Mouse (Mus musculus): ENCODE data around the gene Dph3. TPM values are rescaled to one million over a fixed set of nuclear protein-coding genes. Genes with fewer than 3 reads are reported as not detected.

The Dph3 gene
- polyA plus RNA-seq, 1 experiment from 2014 or later, result 95.7 TPM

- ATAC-seq (replicated peaks; ENCODE audit: insufficient number of reproducible peaks, low FRiP score, low TSS enrichment, low read depth), result no peak
- H3K27ac ChIP-seq (replicated peaks; ENCODE audit: low read depth, low read length), result no peak overlapping the region
- no peak for DNase-seq (ENCODE audit: low spot score)
- H3K27me3 ChIP-seq (ENCODE audit: control insufficient read depth, insufficient read depth, low read length), result no peaks in the 10 kb centered on the region
- H3K4me2 ChIP-seq (ENCODE audit: low read depth, low read length), result no peak overlapping the region
- H3K9ac ChIP-seq (replicated peaks; ENCODE audit: low read length), result no peak overlapping the region
- no peaks in the 10 kb centered on the region for H3K36me3 ChIP-seq (replicated peaks; ENCODE audit: control insufficient read depth, insufficient read depth, low read depth, low read length)
- 75% methylated on average over 5 of the region's 5 CpGs for WGBS
- H3K9me3 ChIP-seq (replicated peaks; ENCODE audit: control insufficient read depth, low read length), result no peaks in the 10 kb centered on the region
- H3K4me3 ChIP-seq (ENCODE audit: low read depth, low read length), result no peak overlapping the region
- H3K4me1 ChIP-seq (ENCODE audit: control insufficient read depth, insufficient read depth, low read length), result no peaks in the 10 kb centered on the region
These were observed 49.0 kb downstream of the Dph3 start for GRCm38 (mm10) chr14:32036482-32036881.

- no peaks in the 10 kb centered on the region for H3K36me3 ChIP-seq (replicated peaks; ENCODE audit: control insufficient read depth, insufficient read depth, low read depth, low read length)
- H3K27ac ChIP-seq (replicated peaks; ENCODE audit: low read depth, low read length), result no peak overlapping the region
- no peaks in the 10 kb centered on the region for H3K27me3 ChIP-seq (ENCODE audit: control insufficient read depth, insufficient read depth, low read length)
- WGBS, result 10% methylated on average over 4 of the region's 4 CpGs
- H3K9me3 ChIP-seq (replicated peaks; ENCODE audit: control insufficient read depth, low read length), result no peaks in the 10 kb centered on the region
- H3K4me2 ChIP-seq (ENCODE audit: low read depth, low read length), result no peak overlapping the region
- H3K4me3 ChIP-seq (ENCODE audit: low read depth, low read length), result no peak overlapping the region
- no peak overlapping the region for H3K9ac ChIP-seq (replicated peaks; ENCODE audit: low read length)
- H3K4me1 ChIP-seq (ENCODE audit: control insufficient read depth, insufficient read depth, low read length), result no peaks in the 10 kb centered on the region
- peak; percentile 88 for DNase-seq (ENCODE audit: low spot score)
- no peak for ATAC-seq (replicated peaks; ENCODE audit: insufficient number of reproducible peaks, low FRiP score, low TSS enrichment, low read depth)
These were observed 53.0 kb downstream of the Dph3 start for GRCm38 (mm10) chr14:32032522-32032921.

Other genes starting within 250 kb of the Dph3 start
- gene Galnt15, start 56.7 kb downstream of the Dph3 start, polyA plus RNA-seq (2014; fragmentation: Nextera tagmentation; extraction: Ambion mirVana), result 0.04 and 0.20 TPM in 2 replicates
- gene Oxnad1, start 355 bp downstream of the Dph3 start, polyA plus RNA-seq (2014; fragmentation: Nextera tagmentation; extraction: Ambion mirVana), result 14.7 and 19.3 TPM in 2 replicates
- not detected in 2 replicates for gene Msmb, start 56.3 kb upstream of the Dph3 start, polyA plus RNA-seq (2014; fragmentation: Nextera tagmentation; extraction: Ambion mirVana)
- gene Ncoa4, start 74.1 kb upstream of the Dph3 start, polyA plus RNA-seq (2014; fragmentation: Nextera tagmentation; extraction: Ambion mirVana), result 89.3 and 92.7 TPM in 2 replicates
- 315 and 318 TPM in 2 replicates for gene Timm23, start 116.2 kb upstream of the Dph3 start, polyA plus RNA-seq (2014; fragmentation: Nextera tagmentation; extraction: Ambion mirVana)
- gene Parg, start 116.2 kb upstream of the Dph3 start, polyA plus RNA-seq (2014; fragmentation: Nextera tagmentation; extraction: Ambion mirVana), result 74.2 and 81.7 TPM in 2 replicates
- 13.2 and 17.1 TPM in 2 replicates for gene Ogdhl, start 236.3 kb upstream of the Dph3 start, polyA plus RNA-seq (2014; fragmentation: Nextera tagmentation; extraction: Ambion mirVana)